Mouse (Mus musculus): ENCODE measurements around the gene Slc16a4. TPM values are rescaled to one million over a fixed set of nuclear protein-coding genes. Genes with fewer than 3 reads are reported as not detected.

Slc16a4 gene
- 1.4 and 1.5 TPM in 2 replicates for polyA plus RNA-seq (2015; fragmentation: Nextera tagmentation; extraction: Ambion mirVana)

GRCm38 (mm10) chr3:107290764-107291381 lies at the start of gene Slc16a4:
TSS of gene Slc16a4 (plus strand) at chr3:107291230.

GRCm38 (mm10) chr3:107278479-107279269 lies 12.4 kb upstream of the Slc16a4 start, which contains the start of gene Lamtor5:
TSS of gene Lamtor5 (plus strand) at chr3:107278858.

GRCm38 (mm10) chr3:107333381-107334201 lies 42.6 kb downstream of the Slc16a4 start, which contains the start of gene Rbm15:
TSS of gene Rbm15 (minus strand) at chr3:107333673.

Other genes starting within 250 kb of the Slc16a4 start
- gene Kcna2, start 190.1 kb upstream of the Slc16a4 start, polyA plus RNA-seq (2015; fragmentation: Nextera tagmentation; extraction: Ambion mirVana) = 0.01 and 0.05 TPM in 2 replicates
- not detected in 2 replicates for gene Kcna10, start 108.2 kb upstream of the Slc16a4 start, polyA plus RNA-seq (2015; fragmentation: Nextera tagmentation; extraction: Ambion mirVana)
- 2.7 and 4.6 TPM in 2 replicates for gene Cym, start 69.5 kb upstream of the Slc16a4 start, polyA plus RNA-seq (2015; fragmentation: Nextera tagmentation; extraction: Ambion mirVana)
- not detected in 2 replicates for gene A630076J17Rik, start 60.6 kb upstream of the Slc16a4 start, polyA plus RNA-seq (2015; fragmentation: Nextera tagmentation; extraction: Ambion mirVana)
- 0.06 TPM in 1 of 2 replicates, not detected in the other for gene Prok1, start 51.5 kb upstream of the Slc16a4 start, polyA plus RNA-seq (2015; fragmentation: Nextera tagmentation; extraction: Ambion mirVana)
- gene Lamtor5, start 12.4 kb upstream of the Slc16a4 start, polyA plus RNA-seq (2015; fragmentation: Nextera tagmentation; extraction: Ambion mirVana) = 125 and 136 TPM in 2 replicates
- 13.9 and 14.6 TPM in 2 replicates for gene Rbm15, start 42.4 kb downstream of the Slc16a4 start, polyA plus RNA-seq (2015; fragmentation: Nextera tagmentation; extraction: Ambion mirVana)
- 0.06 and 0.10 TPM in 2 replicates for gene Kcnc4, start 168.3 kb downstream of the Slc16a4 start, polyA plus RNA-seq (2015; fragmentation: Nextera tagmentation; extraction: Ambion mirVana)
- 0.05 and 0.07 TPM in 2 replicates for gene Slc6a17, start 226.8 kb downstream of the Slc16a4 start, polyA plus RNA-seq (2015; fragmentation: Nextera tagmentation; extraction: Ambion mirVana)

Measured in spleen, postnatal 0 days (tissue).